Mouse (Mus musculus) urinary bladder, postnatal 4 days (tissue): ENCODE results near the gene Smg5.

Experiments used
- DNase-seq, 2 experiments: peaks; one replicate each; pipeline ENCODE4 v3.0.0; 2021 to 2022; ENCODE audit warnings: low spot score in 2 of 2

Gene Smg5

DNA sequence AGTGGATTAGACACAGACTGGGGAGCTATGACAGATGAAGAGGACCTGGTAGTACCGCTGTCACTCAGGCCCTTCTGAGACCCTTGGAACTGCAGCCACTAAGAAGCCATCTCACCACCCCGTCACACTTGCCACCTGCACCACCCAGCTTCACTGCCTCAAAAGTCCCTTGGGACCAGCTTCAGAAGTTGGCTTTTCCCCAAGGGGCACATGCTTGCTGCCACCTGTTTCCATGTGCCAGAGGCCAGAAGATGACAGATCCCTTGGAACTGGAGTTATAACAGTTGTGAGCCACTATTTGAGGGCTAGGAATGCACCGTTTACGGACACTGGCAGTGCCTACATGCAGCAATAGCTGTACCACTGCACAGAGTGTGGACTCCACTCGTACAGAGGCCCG is 59.2 kb downstream of the Smg5 start:
- DNase-seq = peak in 1 of 2 experiments; percentile 34

DNA sequence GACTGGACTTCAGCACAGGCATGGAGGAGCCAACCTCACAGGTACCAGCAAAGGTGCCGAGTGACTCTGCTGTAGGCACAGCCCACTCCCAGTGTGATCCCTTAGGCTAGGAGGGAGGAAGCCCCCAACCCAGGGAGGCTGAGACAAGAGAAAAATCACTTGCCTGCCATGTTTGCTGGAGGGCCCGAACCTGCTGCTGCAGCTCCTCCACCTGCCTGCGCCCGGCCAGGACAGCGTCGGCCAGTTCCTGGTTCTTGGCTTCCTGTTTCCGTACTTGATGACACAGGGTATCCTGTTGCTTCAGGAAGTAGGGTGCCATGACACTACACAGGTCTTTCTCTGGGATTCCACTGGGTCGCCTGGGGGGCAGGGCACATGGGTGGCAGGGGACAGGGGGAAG is 59.7 kb downstream of the Smg5 start:
- no peak for DNase-seq

DNA sequence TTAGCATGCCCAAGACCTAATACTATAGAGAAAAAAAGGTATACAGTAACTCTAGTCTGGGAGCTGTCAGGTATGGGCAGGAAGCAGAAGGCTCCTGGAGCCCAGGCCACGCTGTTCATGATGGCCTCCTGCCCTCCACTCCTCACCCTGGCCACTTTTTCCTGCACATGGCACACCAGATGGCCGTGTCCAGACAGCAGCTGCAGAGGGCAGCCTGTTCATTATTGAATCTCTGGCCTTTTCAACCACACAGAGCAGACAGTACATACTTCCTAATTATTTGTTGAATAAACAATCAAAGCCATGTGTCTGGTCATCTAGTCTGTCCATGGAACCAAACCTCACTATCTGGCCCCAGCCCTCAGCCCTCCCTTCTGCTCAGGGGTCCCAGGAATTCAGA is 62.6 kb downstream of the Smg5 start:
- no peak for DNase-seq

DNA sequence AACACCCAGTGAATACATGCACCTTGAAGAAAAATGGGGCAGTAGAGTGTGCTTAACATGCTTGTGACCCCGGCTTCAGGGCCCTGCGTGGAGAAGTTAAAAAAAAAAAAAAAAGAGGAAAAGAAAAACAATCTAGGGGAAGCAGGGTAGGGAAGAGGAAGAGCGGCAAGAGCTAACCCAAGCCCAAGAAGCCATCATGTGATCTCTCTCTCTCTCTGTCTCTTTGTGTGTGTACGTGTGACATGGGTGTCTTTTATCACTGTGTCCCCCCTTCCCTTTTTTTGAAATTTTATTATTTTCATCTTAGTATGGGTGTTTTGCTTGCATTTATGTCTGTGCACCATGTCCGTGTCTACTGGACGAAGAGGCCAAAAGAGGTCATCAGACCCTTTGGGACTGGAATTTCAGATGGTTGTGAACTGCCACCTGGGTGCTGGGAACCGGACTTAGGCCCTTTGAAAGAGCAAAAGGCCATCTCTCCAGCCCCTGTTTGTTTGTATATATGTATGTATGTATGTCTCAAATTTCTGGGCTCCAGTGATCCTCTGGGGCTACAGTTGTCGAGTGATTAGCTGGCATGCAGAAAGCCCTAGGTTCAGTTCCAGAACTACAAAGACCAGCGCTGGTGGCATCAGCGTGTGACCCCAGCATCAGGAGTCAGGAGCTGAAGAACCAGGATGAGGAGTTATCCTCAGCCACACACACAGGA is 67.6 kb downstream of the Smg5 start:
- DNase-seq = no peak

DNA sequence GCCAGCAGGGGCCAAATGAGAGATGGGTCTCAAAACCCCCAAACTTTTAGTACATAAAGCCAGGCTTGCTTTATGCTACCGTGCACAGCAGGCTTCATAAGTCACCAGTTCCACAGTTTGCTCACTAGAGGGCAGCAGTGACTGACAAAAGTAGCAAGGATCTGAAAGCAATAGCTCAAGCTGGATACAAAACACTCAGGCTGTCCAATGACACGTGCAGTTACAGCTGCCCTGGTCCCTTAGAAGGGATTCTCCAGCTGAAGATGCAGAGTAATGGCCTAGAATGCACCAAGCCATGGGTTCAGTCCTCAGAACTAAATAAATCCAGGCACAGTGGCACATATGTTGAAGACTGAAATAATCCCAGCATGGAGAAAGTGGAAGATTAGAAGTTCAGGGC is 71.0 kb downstream of the Smg5 start:
- no peak for DNase-seq

DNA sequence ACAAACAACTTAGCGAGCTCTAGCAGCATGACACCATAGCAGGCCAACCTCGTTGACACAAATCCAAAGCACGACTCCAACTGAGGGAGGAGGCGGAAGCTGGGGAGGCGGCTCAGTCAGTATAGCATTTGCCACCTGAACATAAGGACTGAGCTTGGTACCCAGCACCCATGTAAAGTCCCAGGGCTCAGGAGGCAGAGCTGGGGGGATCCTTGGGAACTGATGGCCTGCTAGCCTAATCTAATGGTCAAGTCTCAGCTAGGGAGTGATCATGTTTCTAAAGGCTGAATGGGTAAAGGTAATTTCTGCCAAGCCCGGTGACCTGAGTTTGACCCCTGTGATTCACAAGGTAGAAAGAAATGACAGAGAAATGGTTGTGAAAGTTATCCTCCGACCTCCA is 71.5 kb downstream of the Smg5 start:
- no peak for DNase-seq

DNA sequence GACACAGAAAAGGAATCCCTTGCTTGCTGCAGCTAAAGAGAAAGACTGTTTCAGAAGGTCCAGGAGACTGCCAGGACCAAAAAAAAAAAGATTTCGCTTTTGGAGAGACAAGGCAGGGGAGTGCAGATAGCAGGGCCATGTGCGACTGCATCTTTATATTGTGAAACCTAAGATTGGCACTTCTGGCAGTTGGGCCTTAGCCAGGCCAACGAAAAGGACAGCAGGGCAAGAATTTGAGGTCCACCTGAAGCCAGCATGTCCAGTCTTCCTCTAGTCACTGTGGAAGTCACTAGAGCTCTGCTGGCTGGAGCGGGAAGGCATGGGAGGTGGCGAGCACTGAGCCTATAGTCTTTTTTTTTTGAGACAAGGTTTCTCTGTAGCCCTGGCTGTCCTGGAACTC is 72.9 kb downstream of the Smg5 start:
- DNase-seq = no peak

DNA sequence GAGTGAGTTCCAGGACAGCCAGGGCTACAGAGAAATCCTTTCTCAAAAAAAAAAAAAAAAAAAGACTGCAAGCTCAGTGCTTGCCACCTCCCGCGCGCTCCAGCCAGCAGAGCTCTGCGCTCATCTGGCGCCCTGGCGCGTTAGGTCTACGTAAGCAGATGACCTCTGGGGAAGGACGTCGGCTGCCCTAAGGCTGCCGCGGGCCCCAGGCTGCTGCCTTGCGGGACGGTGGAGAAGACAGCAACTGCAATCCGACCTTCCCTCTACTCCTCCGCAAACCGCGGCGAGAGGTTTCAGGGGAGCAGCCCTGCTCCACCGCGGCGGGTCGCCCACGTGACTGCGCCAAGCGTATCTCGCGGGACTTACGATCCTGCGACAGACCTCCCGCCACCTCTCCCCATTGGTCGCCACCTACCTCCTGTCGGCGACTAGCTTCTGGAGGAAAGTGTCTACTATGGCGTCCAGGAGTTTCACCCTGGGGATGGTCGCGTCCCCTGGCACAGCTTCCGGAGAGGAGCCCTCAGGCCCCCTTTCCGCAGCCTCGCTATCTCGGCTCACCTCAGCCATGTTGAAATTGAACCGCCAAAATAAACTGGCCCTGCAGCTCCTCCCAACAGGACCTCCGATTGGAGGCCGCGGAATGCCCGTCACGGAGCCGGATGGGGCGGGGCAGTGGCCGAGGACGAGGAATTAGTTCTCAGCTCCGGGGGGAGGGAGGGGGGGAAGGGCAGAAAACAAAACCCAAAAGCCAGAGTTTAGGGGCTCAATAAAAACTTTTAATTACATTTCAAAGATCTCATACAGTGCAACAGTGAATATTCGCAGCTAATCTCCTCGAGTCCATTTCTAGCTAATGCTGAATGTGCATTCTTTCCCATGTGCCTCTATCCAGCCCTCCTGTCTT is 73.9 kb downstream of the Smg5 start, which contains the start of gene Pmf1:
TSS of gene Pmf1 (minus strand) at position 591 of the 904 bp plus-strand sequence.
- peak; percentile 90 to 92 for DNase-seq

DNA sequence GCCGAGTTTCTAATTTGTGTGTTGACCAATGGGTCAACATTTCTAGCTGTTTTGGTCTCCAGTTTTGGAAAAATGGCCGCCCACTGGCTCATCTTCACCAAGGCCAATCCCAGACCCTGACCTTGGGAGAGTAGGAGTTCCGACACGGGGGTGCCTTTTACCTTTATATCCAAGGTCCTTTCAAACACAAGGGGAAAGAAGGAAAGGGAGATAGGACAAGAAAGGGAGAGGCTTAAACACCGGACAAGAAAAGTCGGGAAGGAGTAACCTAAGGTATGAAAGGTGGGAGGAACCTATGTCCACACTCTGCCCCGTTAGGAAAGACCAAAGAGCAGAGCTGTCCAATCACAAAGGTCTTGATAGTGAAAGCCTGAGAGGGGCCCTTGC is 74.6 kb downstream of the Smg5 start:
- DNase-seq = no peak

DNA sequence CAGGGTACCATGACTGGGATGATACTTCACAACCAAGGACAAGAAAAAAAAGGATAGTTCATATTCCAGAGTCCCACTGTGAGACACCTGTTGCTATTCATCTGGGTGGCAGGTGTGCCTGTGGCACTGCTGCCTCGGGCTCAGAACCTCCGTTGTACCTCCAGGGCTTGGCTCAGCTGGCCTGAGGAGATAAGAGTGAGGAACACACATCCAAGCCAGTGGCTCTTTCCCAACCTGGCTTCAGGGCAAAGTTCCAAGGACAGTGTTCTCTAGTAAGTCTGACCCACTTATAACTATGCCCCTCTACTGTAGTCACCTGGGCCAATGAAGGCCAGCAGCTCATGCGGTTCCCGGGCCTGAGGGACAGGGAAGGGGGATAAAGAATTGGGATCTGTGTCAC is 75.6 kb downstream of the Smg5 start:
- no peak for DNase-seq
